Mouse (Mus musculus) liver, embryonic 15.5 days (tissue): Measurements from ENCODE around the gene Tmem50b. TPM values are rescaled to one million over a fixed set of nuclear protein-coding genes. Genes with fewer than 3 reads are reported as not detected.
"Not testable (repeated sequence)": the region's sequence is repeated elsewhere in the genome, so short reads cannot be mapped to it uniquely, and the experiment has no call there.

Experiments
- ATAC-seq: fragments of 200-750 bp; cut with Nextera tagmentation; 2 replicates; pipeline ENCODE4 v1.8.0; 2017; ENCODE audit warnings: moderate number of reproducible peaks, mild to moderate bottlenecking, moderate library complexity; ENCODE audit not compliant: insufficient read depth
- H3K27ac ChIP-seq: fragments of 300-500 bp; sonication (generic); replicated peaks from 2 replicates; pipeline ENCODE4 v1.5.1; 2015; ENCODE audit warnings: mild to moderate bottlenecking, inconsistent platforms
- H3K27me3 ChIP-seq: fragments of 300-500 bp; sonication (generic); 2 replicates; pipeline ENCODE4 v1.6.1; 2015; ENCODE audit warnings: mild to moderate bottlenecking, inconsistent platforms
- H3K36me3 ChIP-seq: fragments of 300-500 bp; sonication (generic); replicated peaks from 2 replicates; pipeline ENCODE4 v1.6.1; 2015; ENCODE audit warnings: moderate library complexity, mild to moderate bottlenecking, inconsistent platforms
- H3K4me1 ChIP-seq: fragments of 300-500 bp; sonication (generic); replicated peaks from 2 replicates; pipeline ENCODE4 v1.6.1; 2015; ENCODE audit warnings: inconsistent platforms
- H3K4me2 ChIP-seq: fragments of 300-500 bp; sonication (generic); 2 replicates; pipeline ENCODE4 v1.6.1; 2015; ENCODE audit warnings: moderate library complexity, mild to moderate bottlenecking, inconsistent platforms
- H3K4me3 ChIP-seq: fragments of 300-500 bp; sonication (generic); replicated peaks from 2 replicates; pipeline ENCODE4 v1.5.1; 2015; ENCODE audit warnings: mild to moderate bottlenecking, inconsistent platforms
- H3K9ac ChIP-seq: fragments of 300-500 bp; sonication (generic); 2 replicates; pipeline ENCODE4 v1.6.1; 2015; ENCODE audit warnings: moderate library complexity, mild to moderate bottlenecking, inconsistent platforms
- H3K9me3 ChIP-seq: fragments of 300-500 bp; sonication (generic); replicated peaks from 2 replicates; pipeline ENCODE4 v1.6.1; 2016; ENCODE audit warnings: inconsistent platforms
- WGBS: fragments of 180-500 bp; shearing (Covaris S2); methylation state at CpG from one replicate; pipeline ENCODE4 v1.1.7; 2015; ENCODE audit warnings: mixed read lengths; ENCODE audit not compliant: insufficient replicate concordance; 5-methylcytosine and 5-hydroxymethylcytosine counted together
- polyA plus RNA-seq: library from polyadenylated mRNA; unstranded; fragments of >200 nt; fragmentation: Nextera tagmentation; extraction: Ambion mirVana; gene quantifications from 2 replicates; pipeline ENCODE4 v1.2.1, GENCODE M21; 2015

Tmem50b gene
- polyA plus RNA-seq, 1 experiment from 2014 or later, result 6.8 TPM

DNA sequence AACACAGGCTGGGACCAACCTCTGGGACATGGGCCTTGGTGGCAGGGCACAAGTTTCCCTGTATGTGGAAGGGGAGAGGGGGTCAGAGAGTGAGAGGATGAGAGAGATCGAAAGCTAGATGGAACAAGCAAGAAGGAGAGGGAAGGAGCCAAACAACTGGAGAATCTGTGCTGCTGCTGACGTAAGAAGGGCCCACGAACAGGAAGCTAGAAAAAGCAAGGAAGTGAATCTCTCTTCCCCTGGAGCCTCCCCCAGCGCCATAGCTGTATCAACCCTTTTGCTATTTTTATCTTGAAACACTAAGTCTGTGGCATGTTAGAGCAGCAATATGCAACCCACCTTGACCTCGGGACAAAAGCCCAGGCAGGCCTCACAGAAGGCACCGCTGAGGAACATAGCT is 59.5 kb downstream of the Tmem50b start:
- Histone ChIP-seq H3K4me2 (no peak overlapping the region), H3K36me3 (no peaks in the 10 kb centered on the region), H3K27ac (peak overlapping the region; percentile 45), H3K4me3 (no peak overlapping the region), H3K9ac (no peak overlapping the region), H3K27me3 (peaks cover 21% of the 10 kb centered on the region), H3K4me1 (peaks cover 76% of the 10 kb centered on the region), H3K9me3 (no peaks in the 10 kb centered on the region)
- 42% methylated on average over 6 of the region's 6 CpGs for WGBS
- no peak for ATAC-seq

- Histone ChIP-seq H3K27ac (peak overlapping the region; percentile 39; the same call in 1 of the 2 replicates), H3K4me3 (no peak overlapping the region), H3K4me2 (0 out of 2 replicates have a peak overlapping the region, but pooled peaks have one; percentile 11), H3K9me3 (no peaks in the 10 kb centered on the region), H3K27me3 (peaks cover 29% of the 10 kb centered on the region), H3K9ac (no peak overlapping the region), H3K36me3 (no peaks in the 10 kb centered on the region), H3K4me1 (peaks cover 78% of the 10 kb centered on the region)
- 17% methylated on average over 3 of the region's 3 CpGs for WGBS
- peak; percentile 73 for ATAC-seq
Observed at GRCm38 (mm10) chr16:91537065-91537464, 60.5 kb downstream of the Tmem50b start.

DNA sequence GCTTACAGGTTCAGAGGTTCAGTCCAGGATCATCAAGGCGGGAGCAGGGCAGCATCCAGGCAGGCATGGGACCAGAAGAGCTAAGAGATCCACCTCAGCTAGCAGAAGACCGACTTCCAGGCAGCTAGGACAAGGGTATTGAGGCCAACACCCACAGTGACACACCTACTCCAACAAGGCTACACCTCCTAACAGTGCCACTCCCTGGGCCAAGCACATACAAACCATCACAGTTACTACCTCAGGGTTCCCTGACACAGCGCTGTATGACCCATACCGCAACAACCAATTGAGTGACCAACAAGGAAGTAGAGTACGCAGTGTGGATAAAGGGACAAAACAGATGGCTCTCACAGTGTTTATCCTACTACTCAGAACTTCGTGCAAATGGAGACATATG is 61.2 kb downstream of the Tmem50b start:
- H3K9ac ChIP-seq, result no peak overlapping the region
- no peak overlapping the region for H3K4me3 ChIP-seq
- ATAC-seq, result no peak
- H3K4me1 ChIP-seq, result peaks cover 75% of the 10 kb centered on the region
- H3K9me3 ChIP-seq, result no peaks in the 10 kb centered on the region
- peaks cover 33% of the 10 kb centered on the region for H3K27me3 ChIP-seq
- no peak overlapping the region for H3K4me2 ChIP-seq
- H3K36me3 ChIP-seq, result no peaks in the 10 kb centered on the region
- WGBS, result 68% methylated on average over 6 of the region's 6 CpGs
- no peak overlapping the region for H3K27ac ChIP-seq

DNA sequence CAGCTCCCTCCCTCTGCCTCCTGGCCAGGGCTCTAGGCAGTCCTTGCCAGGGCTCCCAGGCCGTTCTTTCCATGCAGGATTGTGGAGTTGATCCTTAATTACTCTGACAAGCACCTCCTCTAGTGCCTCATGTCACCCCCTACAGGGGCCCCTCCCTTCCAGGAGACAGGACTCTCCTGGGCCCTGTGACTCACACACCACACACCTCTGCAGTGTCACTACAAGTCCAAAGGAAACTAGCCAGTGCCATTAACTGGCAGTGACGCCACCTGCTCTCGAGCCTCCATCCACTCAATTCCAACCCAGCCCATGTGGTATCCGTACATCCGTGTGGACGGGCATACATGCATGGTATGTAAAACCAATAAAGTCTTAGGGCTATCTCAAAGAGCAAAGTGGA is 62.7 kb downstream of the Tmem50b start:
- no peak for ATAC-seq

GRCm38 (mm10) chr16:91534477-91534876 is 63.1 kb downstream of the Tmem50b start:
- ATAC-seq, result peak; percentile 82
- no peak overlapping the region for H3K4me2 ChIP-seq
- WGBS, result 35% methylated on average over 13 of the region's 13 CpGs
- H3K27me3 ChIP-seq, result peaks cover 33% of the 10 kb centered on the region
- H3K4me1 ChIP-seq, result peaks cover 62% of the 10 kb centered on the region
- no peaks in the 10 kb centered on the region for H3K36me3 ChIP-seq
- H3K9me3 ChIP-seq, result no peaks in the 10 kb centered on the region
- H3K9ac ChIP-seq, result no peak overlapping the region
- H3K4me3 ChIP-seq, result no peak overlapping the region
- no peak overlapping the region for H3K27ac ChIP-seq

More for the DNA sequence above, 62.7 kb downstream of the Tmem50b start:
- Histone ChIP-seq H3K9me3 (no peaks in the 10 kb centered on the region), H3K27ac (no peak overlapping the region), H3K27me3 (peaks cover 33% of the 10 kb centered on the region), H3K36me3 (no peaks in the 10 kb centered on the region), H3K4me1 (peaks cover 63% of the 10 kb centered on the region), H3K4me2 (no peak overlapping the region), H3K4me3 (no peak overlapping the region), H3K9ac (no peak overlapping the region)
- 75% methylated on average over 6 of the region's 6 CpGs for WGBS

GRCm38 (mm10) chr16:91533097-91534001 is 64.3 kb downstream of the Tmem50b start:
- no peaks in the 10 kb centered on the region for H3K36me3 ChIP-seq
- no peak overlapping the region for H3K9ac ChIP-seq
- peaks cover 33% of the 10 kb centered on the region for H3K27me3 ChIP-seq
- no peak overlapping the region for H3K4me3 ChIP-seq
- WGBS, result 33% methylated on average over 23 of the region's 23 CpGs
- H3K27ac ChIP-seq, result no peak overlapping the region
- no peak for ATAC-seq
- H3K4me2 ChIP-seq, result peak overlapping the region; percentile 21
- peaks cover 57% of the 10 kb centered on the region for H3K4me1 ChIP-seq
- H3K9me3 ChIP-seq, result no peaks in the 10 kb centered on the region

GRCm38 (mm10) chr16:91532429-91532828 is 65.2 kb downstream of the Tmem50b start:
- H3K27ac ChIP-seq, result no peak overlapping the region
- H3K36me3 ChIP-seq, result no peaks in the 10 kb centered on the region
- H3K27me3 ChIP-seq, result peaks cover 33% of the 10 kb centered on the region
- 53% methylated on average over 2 of the region's 2 CpGs for WGBS
- no peak overlapping the region for H3K4me2 ChIP-seq
- no peak overlapping the region for H3K4me3 ChIP-seq
- H3K4me1 ChIP-seq, result peaks cover 54% of the 10 kb centered on the region
- H3K9me3 ChIP-seq, result no peaks in the 10 kb centered on the region
- no peak overlapping the region for H3K9ac ChIP-seq
- ATAC-seq, result no peak

DNA sequence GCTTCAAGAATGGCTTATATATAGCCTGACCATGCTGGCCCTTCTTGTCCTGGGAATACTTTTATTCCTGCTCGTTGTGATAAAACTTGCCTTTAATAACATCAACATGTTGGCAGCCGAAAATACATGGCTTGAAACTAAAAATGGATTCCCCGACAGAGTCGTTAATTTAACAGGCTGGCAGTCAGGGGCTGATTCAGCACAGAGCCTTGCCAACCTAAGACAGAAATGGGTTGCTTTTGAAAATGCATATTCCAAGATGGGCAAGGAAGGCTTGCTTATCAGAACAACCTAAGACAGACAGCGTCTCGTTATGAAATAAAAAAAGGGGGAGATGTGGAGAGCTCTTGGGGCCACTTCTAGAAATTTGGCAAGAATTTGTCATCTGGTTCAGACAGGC is 65.7 kb downstream of the Tmem50b start:
- Histone ChIP-seq H3K27me3 (peaks cover 33% of the 10 kb centered on the region), H3K9ac (no peak overlapping the region), H3K27ac (no peak overlapping the region), H3K4me1 (peaks cover 54% of the 10 kb centered on the region), H3K9me3 (no peaks in the 10 kb centered on the region), H3K4me2 (no peak overlapping the region), H3K4me3 (no peak overlapping the region), H3K36me3 (no peaks in the 10 kb centered on the region)
- WGBS, result 69% methylated on average over 6 of the region's 6 CpGs
- ATAC-seq, result no peak

GRCm38 (mm10) chr16:91530830-91531229 is 66.8 kb downstream of the Tmem50b start:
- H3K4me1 ChIP-seq, result peaks cover 50% of the 10 kb centered on the region

GRCm38 (mm10) chr16:91528578-91528977 is 69.0 kb downstream of the Tmem50b start:
- H3K9ac ChIP-seq, result no peak overlapping the region
- H3K27me3 ChIP-seq, result peaks cover 21% of the 10 kb centered on the region; the same call in 1 of the 2 replicates
- no peak overlapping the region for H3K4me2 ChIP-seq
- WGBS, result 74% methylated on average over 9 of the region's 9 CpGs
- no peaks in the 10 kb centered on the region for H3K9me3 ChIP-seq
- peaks cover 45% of the 10 kb centered on the region for H3K4me1 ChIP-seq
- H3K36me3 ChIP-seq, result no peaks in the 10 kb centered on the region
- ATAC-seq, result no peak
- H3K27ac ChIP-seq, result no peak overlapping the region
- no peak overlapping the region for H3K4me3 ChIP-seq

More at GRCm38 (mm10) chr16:91530830-91531229, 66.8 kb downstream of the Tmem50b start:
- H3K27ac ChIP-seq, H3K36me3 ChIP-seq, H3K4me2 ChIP-seq, H3K9me3 ChIP-seq, H3K4me3 ChIP-seq, H3K9ac ChIP-seq, ATAC-seq: not testable (repeated sequence)
- H3K27me3 ChIP-seq, result peaks cover 33% of the 10 kb centered on the region
- WGBS, result 77% methylated on average over 4 of the region's 4 CpGs

- H3K4me1 ChIP-seq, result peaks cover 37% of the 10 kb centered on the region
- peak overlapping the region; percentile 18; the same call in 1 of the 2 replicates for H3K9ac ChIP-seq
- WGBS, result 29% methylated on average over 5 of the region's 5 CpGs
- no peak overlapping the region for H3K4me3 ChIP-seq
- no peaks in the 10 kb centered on the region for H3K36me3 ChIP-seq
- peak overlapping the region; percentile 48; the same call in 1 of the 2 replicates for H3K27ac ChIP-seq
- peak overlapping the region; percentile 36 for H3K4me2 ChIP-seq
- peak; percentile 37; the same call in 1 of the 2 replicates for ATAC-seq
- H3K9me3 ChIP-seq, result no peaks in the 10 kb centered on the region
- H3K27me3 ChIP-seq, result peaks cover 21% of the 10 kb centered on the region
Observed at GRCm38 (mm10) chr16:91527500-91527899, 70.1 kb downstream of the Tmem50b start.
